Mouse (Mus musculus) ovary, adult 18-20 months (tissue): Measurements from ENCODE around the gene Padi3.
A peak's percentile ranks its signal among the peaks of the same experiment; 100 is the strongest.

ENCODE experiments used
- DNase-seq: peaks from one replicate; pipeline ENCODE4 v3.0.0; 2022; ENCODE audit warnings: low spot score, mixed read lengths

The Padi3 gene

DNA sequence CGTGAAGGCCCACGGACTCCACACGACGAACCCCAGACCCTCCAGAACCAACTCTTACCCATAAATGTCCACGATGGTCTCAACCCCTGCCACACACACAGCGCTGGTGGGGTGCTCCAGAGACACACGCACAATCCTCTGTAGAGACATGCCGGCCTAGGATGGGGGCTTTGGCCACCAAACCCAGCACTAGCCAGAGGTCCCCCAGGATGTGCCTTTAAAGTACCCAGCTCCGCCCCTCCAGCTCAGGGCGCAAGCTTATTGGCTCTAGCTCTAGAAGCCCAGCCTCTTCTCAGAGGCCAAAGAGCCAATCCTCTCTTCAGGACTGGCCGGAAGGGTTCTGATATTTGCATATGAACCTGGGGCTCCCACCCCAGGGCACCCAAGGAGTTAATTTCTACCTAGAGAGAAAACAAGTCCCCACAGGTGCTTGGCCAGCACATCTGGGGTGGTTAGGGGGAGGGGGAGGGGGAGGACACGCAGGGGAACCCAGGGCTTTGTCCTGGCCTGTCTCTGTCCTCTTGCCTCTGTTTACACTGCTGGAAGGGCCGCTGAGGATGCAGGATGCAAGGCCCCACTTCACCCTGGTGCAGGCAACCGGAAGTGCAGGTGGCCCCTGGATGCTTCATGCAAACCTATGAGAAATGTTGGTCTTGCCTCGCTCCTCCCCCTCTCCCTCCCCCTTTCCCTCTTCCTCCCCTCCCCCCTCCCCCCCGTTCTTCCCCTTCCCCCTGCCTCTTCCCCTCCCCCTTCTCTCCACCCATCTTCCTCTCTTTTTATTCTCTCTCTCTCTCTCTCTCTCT lies at the start of gene Padi3:
Gene Padi3 (minus strand): TSS at position 191 of the 803 bp plus-strand sequence.
- DNase-seq: no peak

DNA sequence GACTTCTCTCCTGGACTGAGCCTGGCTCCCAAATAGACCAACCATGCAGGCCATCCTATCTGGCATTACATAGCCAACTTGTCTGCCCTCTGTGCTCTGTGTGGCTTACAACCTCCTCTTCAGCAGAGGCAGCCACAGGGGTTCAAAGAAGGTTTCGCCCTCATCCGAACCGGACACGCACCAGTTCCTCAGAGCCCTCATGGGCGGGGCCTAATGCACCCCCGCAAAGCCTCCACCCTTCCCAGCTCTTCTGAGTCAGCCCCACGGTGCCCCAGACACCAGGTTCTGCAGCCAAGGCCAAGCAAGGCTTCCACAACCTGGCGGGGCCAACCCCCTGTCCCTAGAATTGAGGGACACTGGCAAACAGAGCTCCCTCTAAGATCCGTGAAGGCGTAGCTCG lies 48.8 kb upstream of the Padi3 start:
- no peak for DNase-seq

DNA sequence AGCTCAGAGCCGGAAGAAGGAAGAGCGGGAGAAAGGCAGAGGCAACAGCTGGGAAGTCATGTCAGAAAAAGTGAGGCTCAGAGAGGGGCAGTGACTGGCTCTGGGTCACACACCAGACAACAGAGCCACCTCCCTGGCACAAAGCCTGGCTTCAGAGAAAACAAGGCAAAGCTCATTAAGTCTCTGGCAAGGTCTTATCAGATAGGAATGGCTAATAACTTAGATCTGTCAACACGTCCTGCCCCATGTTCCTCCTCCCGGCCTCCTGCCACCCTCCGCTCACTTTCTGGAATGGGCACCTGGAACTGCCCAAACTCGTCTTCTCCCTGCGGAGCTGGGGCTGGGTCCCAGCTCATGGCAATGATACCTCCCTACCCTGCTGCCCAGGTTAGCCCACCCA lies 47.4 kb upstream of the Padi3 start:
- no peak for DNase-seq

DNA sequence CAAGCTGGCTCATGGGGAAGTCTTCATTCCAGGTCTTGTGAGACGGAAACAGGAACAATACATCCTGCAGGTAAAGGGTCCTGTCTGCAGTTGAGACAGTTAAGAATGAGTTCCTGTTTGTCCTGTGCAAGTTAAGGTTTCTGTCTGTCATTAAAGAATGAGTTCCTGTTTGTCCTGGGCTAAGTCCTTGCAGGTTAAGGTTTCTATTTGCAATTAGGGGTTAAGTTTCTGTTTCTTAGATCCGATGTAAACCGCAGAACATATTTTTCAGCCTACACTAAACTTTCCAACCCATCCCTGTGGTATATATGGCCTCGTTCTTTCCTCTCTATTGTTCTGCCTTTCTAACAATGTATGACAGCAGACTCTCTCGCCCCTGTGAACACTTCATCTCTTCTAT lies 46.6 kb upstream of the Padi3 start:
- DNase-seq: no peak

DNA sequence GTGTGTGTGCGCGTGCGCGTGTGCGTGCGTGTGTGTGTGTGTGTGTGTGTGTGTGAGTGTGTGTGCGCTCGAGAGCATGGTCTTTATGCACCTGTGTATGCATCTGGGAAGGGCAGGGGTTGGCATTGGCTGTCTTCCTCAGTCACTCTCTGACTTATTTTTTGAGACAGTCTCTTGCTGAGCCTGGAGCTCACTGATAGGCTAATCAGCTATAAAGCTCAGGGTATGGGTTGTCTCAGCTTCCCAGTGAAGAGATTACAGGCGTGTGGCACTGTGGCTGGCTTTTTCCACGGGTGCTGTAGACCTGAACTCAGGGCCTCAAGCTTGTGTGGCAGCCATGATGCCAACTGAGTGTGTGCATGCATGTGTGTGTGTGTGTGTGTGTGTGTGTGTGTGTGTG lies 44.7 kb upstream of the Padi3 start:
- no peak for DNase-seq

DNA sequence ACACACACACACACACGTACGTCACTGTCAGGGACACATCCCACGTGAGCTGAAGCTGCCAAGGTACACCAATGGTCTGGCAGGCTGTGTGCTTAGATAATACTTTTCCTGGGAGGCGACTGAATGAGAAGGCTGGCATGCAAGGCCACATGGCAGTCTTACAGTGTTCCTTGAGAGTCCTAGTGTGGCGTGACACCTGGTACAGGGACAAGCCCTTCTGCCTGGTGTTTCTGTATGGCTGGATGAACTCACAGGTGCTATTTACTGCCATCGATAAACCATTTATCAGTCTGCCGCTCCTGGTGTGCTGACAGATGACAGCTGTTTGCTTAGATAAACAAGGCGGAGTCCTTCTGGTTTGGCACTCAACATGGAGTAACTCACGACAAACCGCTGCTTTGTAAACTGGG lies 44.0 kb upstream of the Padi3 start:
- DNase-seq: no peak

DNA sequence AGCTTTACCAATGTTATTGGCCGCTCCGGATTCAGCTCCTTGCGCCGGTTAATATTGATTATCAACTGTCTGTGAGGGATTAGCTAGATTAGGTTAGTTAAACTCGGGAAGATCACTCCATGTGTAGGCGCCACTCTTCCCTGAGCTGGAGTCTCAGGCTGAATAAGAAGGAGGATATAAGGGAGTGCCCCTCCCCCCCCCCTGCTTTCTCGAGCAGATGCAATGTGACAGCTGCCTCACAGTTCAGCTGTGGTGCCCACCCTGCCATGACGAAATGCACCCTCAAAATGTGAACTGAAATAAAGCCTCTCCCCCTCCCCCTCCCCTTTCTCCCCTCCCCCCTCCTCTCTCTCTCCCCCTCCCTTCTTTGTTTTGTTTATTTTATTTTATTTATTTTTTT lies 43.2 kb upstream of the Padi3 start:
- DNase-seq: no peak

DNA sequence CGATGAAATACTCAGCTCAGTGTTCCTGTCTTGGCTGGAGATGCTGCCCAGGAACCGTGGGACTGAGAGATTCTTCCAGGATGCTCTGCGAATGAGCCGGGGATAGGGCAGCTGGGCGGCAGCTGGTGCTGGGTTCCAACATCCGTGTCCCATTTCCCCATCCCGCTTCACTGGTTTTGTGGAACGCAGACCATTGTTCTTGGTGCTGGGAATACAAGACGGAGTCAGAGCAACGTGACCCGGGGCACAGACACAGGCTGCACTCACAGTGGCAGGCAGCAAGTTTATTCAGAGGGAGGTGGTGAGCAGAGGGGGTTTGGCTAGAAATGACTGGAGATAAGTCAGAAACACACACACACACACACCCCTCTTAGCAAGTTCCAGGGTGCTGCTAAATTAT lies 38.9 kb upstream of the Padi3 start:
- no peak for DNase-seq

DNA sequence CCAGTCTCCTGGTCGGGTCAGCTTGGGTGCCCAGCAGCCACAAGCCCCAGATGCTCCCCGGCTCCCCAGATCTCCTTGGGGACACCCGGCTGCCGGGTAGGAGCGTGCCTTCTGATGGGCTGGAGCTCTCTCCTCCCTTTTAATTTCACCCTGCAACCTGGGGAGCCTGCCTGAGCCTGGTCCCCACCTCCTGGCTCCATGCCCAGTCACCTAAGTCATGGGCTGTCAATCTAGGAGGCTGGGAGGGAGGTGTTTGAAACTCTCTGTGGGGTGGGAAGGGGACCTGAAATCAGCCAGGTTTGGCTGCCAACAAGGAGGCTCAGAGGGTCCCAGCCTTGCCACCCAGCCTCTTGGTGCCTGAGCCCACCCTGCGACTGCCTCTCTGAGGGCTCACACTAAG lies 35.2 kb upstream of the Padi3 start, which contains the start of gene Padi1:
Gene Padi1 (minus strand): TSS at position 113 of the 400 bp plus-strand sequence.
- no peak for DNase-seq

DNA sequence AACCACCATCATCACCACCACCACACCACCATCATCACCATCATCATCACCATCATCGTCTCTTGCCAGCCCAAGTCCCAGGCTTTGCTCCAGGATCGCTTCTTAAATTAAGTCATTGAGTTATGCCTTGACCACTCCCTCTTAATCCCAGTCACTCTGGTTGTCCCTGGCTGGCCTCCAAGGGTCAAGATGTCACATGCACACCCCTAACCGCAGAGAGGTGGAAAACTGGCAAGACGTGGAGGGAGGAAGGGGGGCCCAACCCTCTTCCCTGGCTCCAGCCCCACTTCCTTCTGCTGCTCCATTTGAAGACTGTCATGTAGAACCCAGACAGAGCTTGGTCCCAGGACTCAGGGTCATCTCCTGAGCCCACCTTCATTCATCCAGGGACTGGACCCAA lies 34.5 kb upstream of the Padi3 start:
- DNase-seq: no peak

DNA sequence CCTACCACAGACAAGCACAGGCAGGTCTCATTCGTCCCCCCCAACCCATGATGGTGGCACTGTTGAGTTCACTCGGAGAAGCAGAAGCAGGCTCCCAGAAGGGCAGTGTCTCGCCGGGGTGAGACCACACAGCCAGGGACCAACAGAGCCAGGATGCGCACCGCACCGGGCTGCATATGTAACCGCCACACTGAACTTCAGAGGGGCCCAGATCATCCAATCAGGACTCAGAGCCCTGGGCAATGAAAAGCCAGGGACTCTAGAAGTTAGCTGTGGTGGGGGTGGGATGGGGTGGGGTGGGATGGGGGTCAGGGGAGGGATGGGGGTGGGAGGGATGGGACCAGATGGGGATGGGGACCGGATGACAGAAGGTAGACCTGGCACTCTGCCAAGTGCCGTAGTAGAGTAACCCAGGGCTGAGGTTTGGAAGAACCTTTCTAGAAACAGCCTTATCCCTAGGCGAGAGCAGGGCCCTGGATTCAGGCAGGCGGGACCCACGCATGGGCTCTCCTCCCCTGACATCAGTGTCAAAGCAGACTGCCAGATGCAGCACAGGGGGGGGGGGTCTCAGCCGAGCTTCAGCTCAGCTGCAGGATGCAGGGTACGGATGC lies 33.3 kb upstream of the Padi3 start:
- DNase-seq: no peak

DNA sequence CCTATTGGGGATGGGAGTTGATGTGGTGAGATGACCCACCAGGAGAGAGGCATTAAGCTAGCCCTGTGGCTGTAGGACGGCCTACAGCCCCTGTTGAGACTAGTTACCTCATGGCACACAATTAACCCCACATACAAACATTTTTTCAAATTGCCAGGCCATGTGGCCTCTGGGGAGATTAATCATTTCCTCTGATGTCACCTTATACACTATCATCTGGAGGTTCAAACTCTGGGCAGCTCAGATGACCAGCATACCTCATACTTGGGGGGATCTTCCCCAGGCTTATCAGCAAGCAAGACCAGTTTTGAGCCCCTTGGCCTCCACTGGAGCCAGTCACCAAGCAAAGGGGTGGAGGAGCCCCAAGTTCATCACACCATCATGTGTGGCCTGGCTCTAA lies 32.5 kb upstream of the Padi3 start:
- no peak for DNase-seq

DNA sequence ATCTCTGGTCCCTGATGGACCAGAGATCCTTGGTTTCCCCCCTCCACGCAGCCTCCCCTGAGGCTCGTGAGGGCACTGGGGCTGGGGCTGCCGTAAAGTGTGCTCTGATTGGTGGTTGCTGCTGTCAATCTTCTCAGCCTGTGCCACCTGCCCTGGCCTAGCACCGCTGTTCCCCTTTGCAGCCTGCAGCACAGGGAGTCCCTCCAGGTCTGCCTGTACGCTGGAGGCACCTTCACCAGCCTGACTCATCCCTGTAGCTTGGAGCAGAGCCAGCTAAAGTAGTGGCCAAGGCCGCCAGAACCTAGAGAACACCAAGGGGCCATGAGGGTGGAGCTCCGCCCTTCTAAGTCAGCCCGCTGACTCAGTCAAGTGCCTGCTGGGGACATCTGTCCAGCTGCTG lies 27.4 kb upstream of the Padi3 start:
- peak; percentile 62 for DNase-seq

DNA sequence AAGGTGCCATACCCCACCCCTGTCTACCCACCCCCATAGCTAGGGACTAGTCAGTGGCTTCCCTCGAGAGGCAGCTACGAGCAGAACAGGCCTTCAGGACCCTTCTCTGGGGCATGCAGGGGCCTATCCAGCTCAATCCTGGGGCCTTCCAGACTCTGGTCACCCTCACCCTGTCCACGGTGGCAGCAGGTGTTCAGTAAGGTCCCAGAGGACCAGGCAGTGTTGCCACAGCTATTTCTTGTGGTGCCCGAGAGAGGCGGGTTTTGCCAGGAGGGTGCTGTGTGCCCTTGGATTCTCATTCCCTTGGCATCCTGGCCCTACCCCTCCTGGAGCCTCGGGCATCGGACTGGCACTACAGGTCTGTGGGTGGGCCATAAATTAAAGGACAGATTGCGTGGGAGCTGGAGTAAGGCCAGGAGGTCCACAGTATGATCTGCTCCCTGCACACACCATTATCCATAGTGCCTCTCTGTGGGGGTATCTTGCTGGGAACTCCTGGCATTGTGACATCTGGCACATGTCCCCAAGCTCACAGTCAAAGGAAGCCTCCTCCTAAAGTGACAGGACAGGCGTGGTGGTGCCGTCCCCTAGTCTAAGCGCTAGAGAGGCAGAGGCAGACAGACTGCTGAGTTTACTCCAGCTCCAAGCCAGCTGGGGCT lies 25.9 kb upstream of the Padi3 start:
- no peak for DNase-seq

DNA sequence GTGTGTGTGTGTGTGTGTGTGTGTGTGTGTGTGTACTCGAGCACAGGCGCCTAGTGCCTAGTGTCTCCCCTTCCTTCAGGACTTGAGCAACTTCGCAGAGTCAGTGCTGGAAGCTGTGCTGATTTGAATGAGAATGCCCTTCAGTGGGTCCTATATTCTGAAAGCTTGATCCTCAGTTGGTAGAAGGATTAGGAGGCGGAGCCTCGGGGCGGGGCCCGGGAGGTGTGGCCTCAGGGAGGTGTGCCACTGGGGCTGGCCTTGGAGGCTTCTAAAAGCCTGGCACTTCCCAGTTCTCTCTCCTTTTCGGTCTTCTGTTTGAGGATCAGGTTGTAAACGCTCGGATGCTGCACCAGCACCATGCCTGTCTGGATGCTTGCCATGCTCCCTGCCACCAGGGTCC lies 25.2 kb upstream of the Padi3 start:
- DNase-seq: no peak

DNA sequence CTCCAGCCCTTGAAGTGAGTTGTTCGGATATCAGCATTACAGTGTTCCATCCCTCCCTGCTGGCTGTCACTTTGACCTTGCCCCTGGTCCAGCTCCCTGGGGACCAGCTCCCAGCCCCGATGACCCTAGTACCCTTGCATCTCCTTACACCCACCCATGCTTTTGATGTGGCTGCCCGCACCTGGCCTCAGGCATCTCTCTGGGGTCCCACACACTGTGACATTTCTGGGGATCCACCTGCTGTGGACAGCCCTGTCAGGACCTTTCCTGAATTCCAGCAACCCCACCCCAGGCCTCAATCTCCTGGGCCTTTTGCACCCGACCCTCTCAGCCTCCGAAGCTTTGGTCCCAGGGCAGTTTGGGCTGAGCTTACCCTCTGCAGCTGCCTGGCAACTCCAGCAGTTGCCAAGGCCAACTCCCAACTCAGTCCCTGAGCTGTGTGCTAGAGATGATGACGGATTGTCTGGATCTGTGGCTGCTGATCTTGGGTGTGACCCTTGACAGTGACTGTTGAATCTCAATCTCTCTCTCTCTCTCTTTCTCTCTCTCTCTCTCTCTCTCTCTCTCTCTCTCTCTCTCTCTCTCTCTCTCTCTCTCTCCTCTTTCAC lies 24.0 kb upstream of the Padi3 start:
- no peak for DNase-seq

DNA sequence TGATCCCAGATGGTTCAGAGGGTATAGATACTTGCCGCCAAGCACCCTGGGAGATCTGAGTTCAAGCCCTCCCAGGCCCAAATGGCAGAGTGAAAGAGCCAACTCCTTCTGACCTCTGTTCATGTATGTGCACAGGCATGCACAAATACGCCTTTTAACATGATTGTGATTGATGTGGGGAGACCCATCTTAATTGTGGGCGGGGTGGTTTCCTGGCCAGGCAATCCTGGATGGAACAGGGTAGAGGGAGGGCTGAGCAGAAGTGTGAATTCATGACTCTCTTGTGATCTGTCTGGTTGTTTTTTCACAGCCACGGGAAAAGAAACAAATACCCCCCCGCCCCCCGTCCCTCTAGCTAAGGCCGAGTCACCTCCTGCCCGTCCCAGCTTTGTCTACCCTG lies 22.4 kb upstream of the Padi3 start:
- DNase-seq: no peak

DNA sequence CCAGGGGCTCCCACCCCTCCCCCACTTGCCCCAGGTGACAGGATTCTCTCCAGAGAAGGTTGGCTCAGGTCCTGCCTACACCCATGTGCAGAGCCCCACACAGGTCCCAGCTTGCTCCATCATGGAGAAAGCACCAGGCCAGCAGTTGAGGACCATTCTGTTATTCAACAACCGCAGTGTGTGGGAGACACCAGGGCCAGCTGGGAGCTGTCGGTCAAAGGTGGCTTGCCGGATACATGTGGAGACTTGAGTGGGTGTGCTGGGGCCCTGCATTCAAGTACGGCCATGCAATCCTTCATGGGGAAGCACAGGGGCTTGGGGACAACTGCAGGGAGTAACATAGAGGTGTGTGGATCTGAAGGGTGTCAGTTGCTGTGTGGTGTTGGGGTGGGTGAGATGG lies 21.4 kb upstream of the Padi3 start:
- DNase-seq: no peak

DNA sequence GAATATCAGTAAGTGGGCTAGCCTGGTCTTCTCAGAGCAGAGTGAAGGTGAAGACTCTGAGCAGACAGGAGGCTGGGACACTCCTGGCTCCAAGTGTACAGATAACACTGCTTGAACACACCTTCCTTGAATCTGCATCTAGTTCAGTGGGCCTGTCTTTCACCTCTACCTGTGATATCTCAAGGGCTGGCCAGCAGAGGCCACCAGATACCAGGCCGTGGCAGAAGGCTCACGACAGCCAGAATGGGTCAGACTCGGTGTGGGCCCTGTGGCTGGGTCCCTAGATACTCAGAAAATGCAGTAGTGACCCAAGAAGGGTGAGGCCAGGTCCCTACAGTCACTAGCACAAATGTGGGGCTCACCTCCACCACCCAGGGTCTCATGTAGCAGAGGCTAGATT lies 16.8 kb upstream of the Padi3 start:
- no peak for DNase-seq

DNA sequence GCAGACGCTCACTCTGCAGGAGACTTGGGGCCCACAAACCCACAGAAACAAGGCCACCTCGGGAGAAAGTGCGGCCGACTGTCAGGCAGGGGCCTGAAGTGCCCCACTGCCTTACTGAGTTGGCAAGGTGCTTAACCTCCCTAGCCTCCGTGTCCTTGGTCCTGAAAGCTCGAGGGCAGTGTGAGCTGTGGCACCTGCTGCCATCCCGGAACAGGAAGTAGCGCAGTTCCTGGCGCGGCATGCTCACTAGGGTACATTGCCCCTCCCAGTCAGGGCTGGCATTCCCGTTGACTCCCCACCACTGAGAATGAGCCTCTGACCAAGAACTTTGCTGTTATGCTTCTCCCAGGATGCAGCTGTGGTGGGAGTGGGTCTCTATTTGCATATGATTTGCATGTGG lies 15.5 kb upstream of the Padi3 start:
- no peak for DNase-seq

DNA sequence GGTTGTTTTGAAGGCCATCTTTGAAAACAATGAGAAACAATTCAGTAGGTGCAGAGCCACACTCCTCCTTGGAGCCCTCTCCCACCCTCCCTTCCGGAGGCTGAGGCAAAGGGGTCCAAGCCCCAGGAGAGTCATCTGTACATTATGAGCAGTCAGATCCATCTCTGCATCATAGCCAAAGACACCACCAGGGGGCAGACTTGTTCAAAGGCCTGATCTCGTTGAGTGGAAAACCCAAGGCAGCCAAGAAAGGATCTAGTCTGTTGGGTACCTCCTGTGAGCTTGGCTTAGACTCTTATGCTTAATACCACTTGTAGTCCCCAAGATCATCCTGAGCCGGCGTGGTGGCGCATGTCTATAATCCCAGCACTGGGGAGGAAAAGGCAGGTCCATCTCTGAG lies 11.5 kb upstream of the Padi3 start:
- DNase-seq: no peak

DNA sequence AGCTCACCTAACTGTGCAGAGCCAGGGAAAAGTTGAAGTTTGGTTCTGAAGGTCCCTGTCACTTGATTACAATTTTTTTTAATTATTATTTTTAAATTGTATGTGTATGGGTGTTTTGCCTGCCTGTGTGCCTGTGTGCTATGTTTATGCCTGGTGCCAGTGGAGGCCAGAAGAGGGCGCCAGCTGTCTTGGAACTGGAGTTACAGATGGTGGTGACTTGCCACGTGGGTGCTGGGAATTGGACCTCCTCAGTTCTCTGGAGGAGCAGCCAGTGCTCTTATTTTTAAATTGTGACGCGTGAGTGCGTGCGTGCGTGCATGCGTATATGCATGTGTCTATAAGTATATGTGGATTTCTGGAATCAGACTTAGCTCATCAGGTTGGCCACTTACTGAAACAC lies 7.0 kb upstream of the Padi3 start:
- DNase-seq: no peak
